Mouse (Mus musculus) T-helper 17 cell (primary cell): ENCODE measurements around the gene Slc5a5.

Source experiments
- in situ Hi-C, 2 experiments: fragments of 300-600 bp; cut with MboI, MseI; formaldehyde crosslinking; loops; 1 replicate in 1 of 2; 2 replicates in 1 of 2; pipeline ENCODE4 v1.15.1; 2025; ENCODE audit warnings: high pct_unique_total_duplicates in 2 of 2

Gene Slc5a5

GRCm38 (mm10) chr8:70892022-70892895, at the start of gene Slc5a5:
TSS of gene Slc5a5 (minus strand) at chr8:70892757.
- in situ Hi-C loops: no loop called here

- in situ Hi-C loops: no loop called here
These were observed 48.9 kb upstream of the Slc5a5 start for GRCm38 (mm10) chr8:70941478-70941877.

GRCm38 (mm10) chr8:70937200-70937599, 44.6 kb upstream of the Slc5a5 start:
- in situ Hi-C loops: loop anchor here (10.0 kb wide), 2 partner anchors 268 to 808 kb away; no protein-coding TSS in a partner anchor

- in situ Hi-C loops: loop anchor here (10.0 kb wide), 2 partner anchors 270 to 810 kb away; no protein-coding TSS in a partner anchor
These were observed 42.2 kb upstream of the Slc5a5 start for GRCm38 (mm10) chr8:70934786-70935185.

GRCm38 (mm10) chr8:70933036-70933435, 40.5 kb upstream of the Slc5a5 start:
- in situ Hi-C loops: loop anchor here (10.0 kb wide), 2 partner anchors 272 to 812 kb away; no protein-coding TSS in a partner anchor

GRCm38 (mm10) chr8:70931731-70932130, 39.2 kb upstream of the Slc5a5 start:
- in situ Hi-C loops: loop anchor here (10.0 kb wide), 2 partner anchors 273 to 813 kb away; no protein-coding TSS in a partner anchor

- in situ Hi-C loops: no loop called here
These were observed 36.3 kb upstream of the Slc5a5 start for GRCm38 (mm10) chr8:70928778-70929322.

- in situ Hi-C loops: no loop called here
These were observed 35.5 kb upstream of the Slc5a5 start for GRCm38 (mm10) chr8:70928096-70928495.

- in situ Hi-C loops: no loop called here
These were observed 33.8 kb upstream of the Slc5a5 start for GRCm38 (mm10) chr8:70926396-70926795.

- in situ Hi-C loops: no loop called here
These were observed 33.2 kb upstream of the Slc5a5 start for GRCm38 (mm10) chr8:70925754-70926153.

- in situ Hi-C loops: no loop called here
These were observed 31.6 kb upstream of the Slc5a5 start for GRCm38 (mm10) chr8:70924151-70924550.

- in situ Hi-C loops: no loop called here
These were observed 27.7 kb upstream of the Slc5a5 start for GRCm38 (mm10) chr8:70920049-70920922.

GRCm38 (mm10) chr8:70914704-70915103, 22.1 kb upstream of the Slc5a5 start:
- in situ Hi-C loops: loop anchor here in 1 of 2 experiments (10.0 kb wide), 1 partner anchor 370 kb away; no protein-coding TSS in a partner anchor

- in situ Hi-C loops: loop anchor here in 1 of 2 experiments (10.0 kb wide), 1 partner anchor 371 kb away; no protein-coding TSS in a partner anchor
These were observed 21.0 kb upstream of the Slc5a5 start for GRCm38 (mm10) chr8:70913523-70913922.

GRCm38 (mm10) chr8:70912955-70913354, 20.4 kb upstream of the Slc5a5 start:
- in situ Hi-C loops: loop anchor here in 1 of 2 experiments (10.0 kb wide), 1 partner anchor 372 kb away; no protein-coding TSS in a partner anchor

- in situ Hi-C loops: loop anchor here in 1 of 2 experiments (10.0 kb wide), 1 partner anchor 373 kb away; no protein-coding TSS in a partner anchor
These were observed 19.0 kb upstream of the Slc5a5 start for GRCm38 (mm10) chr8:70911596-70911995.

- in situ Hi-C loops: no loop called here
These were observed 15.0 kb upstream of the Slc5a5 start for GRCm38 (mm10) chr8:70907518-70907917.

GRCm38 (mm10) chr8:70905831-70906736, 13.5 kb upstream of the Slc5a5 start, which contains the start of gene Map1s:
TSS of gene Map1s (plus strand) at chr8:70905932.
- in situ Hi-C loops: no loop called here

- in situ Hi-C loops: no loop called here
These were observed 12.9 kb upstream of the Slc5a5 start for GRCm38 (mm10) chr8:70905463-70905830.

- in situ Hi-C loops: no loop called here
These were observed 12.0 kb upstream of the Slc5a5 start for GRCm38 (mm10) chr8:70904532-70904931.
